Mouse (Mus musculus): ENCODE results near the gene C1qtnf7. TPM values are rescaled to one million over a fixed set of nuclear protein-coding genes. Genes with fewer than 3 reads are reported as not detected.

Gene C1qtnf7
- polyA plus RNA-seq, 1 experiment from 2014 or later, result 47.8 TPM

DNA sequence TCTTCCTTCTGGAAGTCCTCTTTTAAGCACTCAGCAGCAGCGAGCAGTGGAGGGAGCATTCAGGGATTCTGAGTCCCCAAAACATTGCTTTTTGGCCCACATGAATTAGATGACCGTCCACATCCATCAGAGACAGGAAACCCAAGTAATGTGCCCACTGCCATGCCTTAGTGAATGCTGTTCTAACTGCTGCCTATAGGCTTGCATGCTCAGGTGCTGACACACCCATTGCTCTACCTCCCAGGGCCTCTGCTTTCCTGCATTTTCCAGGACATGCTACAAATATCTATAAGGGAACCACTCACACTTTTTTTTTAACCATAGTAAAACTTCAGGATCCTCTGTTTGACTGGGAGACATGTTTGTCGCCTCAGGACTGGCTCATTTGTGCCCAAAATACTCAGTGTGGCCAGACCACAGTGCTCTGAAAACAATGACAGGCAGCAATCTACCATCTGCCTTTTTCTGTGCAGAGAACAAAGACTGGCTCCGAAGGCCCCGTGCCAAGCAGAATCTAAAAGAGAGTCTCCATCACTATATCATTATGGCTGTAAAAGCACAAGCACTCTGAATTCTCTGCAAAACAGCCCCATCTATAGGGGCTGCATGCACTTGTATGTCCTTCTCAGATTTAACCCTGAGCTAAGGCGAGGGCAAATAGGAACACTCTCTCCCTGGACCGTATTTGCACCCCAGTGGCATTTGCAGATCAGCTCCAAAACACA, 106.4 kb downstream of the C1qtnf7 start:
- peak; percentile 60 for ATAC-seq (ENCODE audit: low read depth)
- Histone ChIP-seq H3K27me3 (ENCODE audit: control insufficient read depth, insufficient read depth, low read depth, low read length) (no peaks in the 10 kb centered on the region), H3K9ac (ENCODE audit: low read length) (no peak overlapping the region), H3K36me3 (ENCODE audit: control insufficient read depth, insufficient read depth, low read length) (no peaks in the 10 kb centered on the region), H3K4me3 (ENCODE audit: low read length) (no peak overlapping the region), H3K9me3 (ENCODE audit: control insufficient read depth, low read length) (no peaks in the 10 kb centered on the region), H3K27ac (ENCODE audit: low read length) (no peak overlapping the region), H3K4me1 (replicated peaks; ENCODE audit: control insufficient read depth, insufficient read depth, low read length) (no peaks in the 10 kb centered on the region), H3K4me2 (ENCODE audit: low read depth, low read length) (no peak overlapping the region)
- 55% methylated on average over 7 of the region's 7 CpGs for WGBS

DNA sequence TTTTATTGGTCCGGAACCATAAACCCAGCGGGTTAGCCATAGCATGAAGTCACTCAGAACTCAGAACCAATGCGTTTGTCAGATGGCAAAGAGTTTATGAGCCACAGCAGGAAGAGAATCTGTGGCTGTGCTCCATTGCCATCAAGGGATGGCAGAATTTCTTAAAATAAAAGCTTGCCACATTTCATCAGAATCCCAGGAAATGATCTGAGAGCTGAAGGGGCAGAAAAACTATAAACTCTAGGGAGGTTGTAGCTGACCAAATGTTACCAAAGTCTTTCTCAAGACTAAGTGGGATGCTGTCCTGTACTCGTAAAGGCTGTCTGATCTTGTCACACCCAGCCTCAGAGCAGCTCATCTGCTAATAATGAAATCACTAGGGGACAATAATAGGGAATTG, 110.1 kb downstream of the C1qtnf7 start:
- Histone ChIP-seq H3K4me1 (replicated peaks; ENCODE audit: control insufficient read depth, insufficient read depth, low read length) (no peaks in the 10 kb centered on the region), H3K9me3 (ENCODE audit: control insufficient read depth, low read length) (no peaks in the 10 kb centered on the region), H3K27ac (ENCODE audit: low read length) (no peak overlapping the region), H3K4me3 (ENCODE audit: low read length) (no peak overlapping the region), H3K4me2 (ENCODE audit: low read depth, low read length) (no peak overlapping the region), H3K9ac (ENCODE audit: low read length) (no peak overlapping the region), H3K27me3 (ENCODE audit: control insufficient read depth, insufficient read depth, low read depth, low read length) (no peaks in the 10 kb centered on the region), H3K36me3 (ENCODE audit: control insufficient read depth, insufficient read depth, low read length) (no peaks in the 10 kb centered on the region)
- 85% methylated on average over 4 of the region's 4 CpGs for WGBS
- ATAC-seq (ENCODE audit: low read depth), result no peak

DNA sequence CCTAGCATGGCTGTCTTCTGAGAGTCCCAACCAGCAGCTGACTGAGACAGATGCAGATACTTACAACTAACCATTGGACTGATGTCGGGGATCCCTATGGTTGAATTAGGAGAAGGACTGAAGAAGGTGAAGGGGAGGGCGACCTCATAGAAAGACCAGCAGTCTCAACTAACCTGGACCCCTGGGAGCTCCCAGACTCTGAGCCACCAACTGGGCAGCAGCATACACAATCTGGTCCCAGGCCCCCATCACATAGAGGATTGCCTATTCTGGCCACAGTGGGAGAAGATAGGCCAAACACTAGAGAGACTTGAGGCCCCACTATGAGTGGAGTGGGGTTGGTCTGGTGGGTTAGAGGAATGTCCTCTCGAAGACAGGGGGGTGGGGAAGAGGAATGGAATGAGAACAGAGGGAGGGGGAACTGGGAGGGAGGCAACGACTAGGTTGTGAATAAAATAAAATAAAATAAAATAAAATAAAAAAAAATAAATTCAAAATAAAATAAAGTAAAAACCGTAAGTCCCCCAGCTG, 118.8 kb downstream of the C1qtnf7 start:
- no peak overlapping the region for H3K9ac ChIP-seq (ENCODE audit: low read length)
- no peaks in the 10 kb centered on the region for H3K27me3 ChIP-seq (ENCODE audit: control insufficient read depth, insufficient read depth, low read depth, low read length)
- WGBS, result 75% methylated on average over 5 of the region's 5 CpGs
- H3K4me1 ChIP-seq (replicated peaks; ENCODE audit: control insufficient read depth, insufficient read depth, low read length), result no peaks in the 10 kb centered on the region
- no peaks in the 10 kb centered on the region for H3K36me3 ChIP-seq (ENCODE audit: control insufficient read depth, insufficient read depth, low read length)
- no peak for ATAC-seq (ENCODE audit: low read depth)
- H3K4me3 ChIP-seq (ENCODE audit: low read length), result no peak overlapping the region
- H3K9me3 ChIP-seq (ENCODE audit: control insufficient read depth, low read length), result no peaks in the 10 kb centered on the region
- no peak overlapping the region for H3K27ac ChIP-seq (ENCODE audit: low read length)
- H3K4me2 ChIP-seq (ENCODE audit: low read depth, low read length), result no peak overlapping the region

DNA sequence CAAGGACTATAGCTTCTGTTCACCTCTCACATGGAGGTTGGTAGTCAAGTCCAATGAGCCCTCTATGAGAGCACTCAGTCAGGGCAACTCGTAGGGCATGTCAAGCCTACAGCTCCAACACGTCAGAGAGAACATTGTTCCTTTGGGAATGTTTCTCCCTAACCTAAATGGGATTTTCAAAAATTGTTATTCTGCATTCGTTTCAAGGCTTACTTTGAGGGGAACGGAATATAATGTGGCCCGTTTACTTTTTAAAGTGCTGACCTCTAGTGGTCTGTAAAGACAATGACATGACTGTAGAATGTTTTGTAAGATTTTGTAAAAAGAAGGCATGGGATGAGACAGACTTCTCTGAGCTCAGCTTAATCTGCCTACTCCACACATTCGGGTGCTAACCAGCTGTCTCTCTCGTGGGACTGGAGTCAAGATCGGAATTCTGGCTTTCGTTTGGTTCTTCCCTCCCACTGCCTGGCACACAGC, 119.3 kb downstream of the C1qtnf7 start:
- Histone ChIP-seq H3K9me3 (ENCODE audit: control insufficient read depth, low read length) (no peaks in the 10 kb centered on the region), H3K27me3 (ENCODE audit: control insufficient read depth, insufficient read depth, low read depth, low read length) (no peaks in the 10 kb centered on the region), H3K9ac (ENCODE audit: low read length) (no peak overlapping the region), H3K4me2 (ENCODE audit: low read depth, low read length) (no peak overlapping the region), H3K36me3 (ENCODE audit: control insufficient read depth, insufficient read depth, low read length) (no peaks in the 10 kb centered on the region), H3K4me3 (ENCODE audit: low read length) (no peak overlapping the region), H3K4me1 (replicated peaks; ENCODE audit: control insufficient read depth, insufficient read depth, low read length) (no peaks in the 10 kb centered on the region), H3K27ac (ENCODE audit: low read length) (no peak overlapping the region)
- ATAC-seq (ENCODE audit: low read depth), result peak; percentile 56
- 23% methylated on average over 9 of the region's 9 CpGs for WGBS

DNA sequence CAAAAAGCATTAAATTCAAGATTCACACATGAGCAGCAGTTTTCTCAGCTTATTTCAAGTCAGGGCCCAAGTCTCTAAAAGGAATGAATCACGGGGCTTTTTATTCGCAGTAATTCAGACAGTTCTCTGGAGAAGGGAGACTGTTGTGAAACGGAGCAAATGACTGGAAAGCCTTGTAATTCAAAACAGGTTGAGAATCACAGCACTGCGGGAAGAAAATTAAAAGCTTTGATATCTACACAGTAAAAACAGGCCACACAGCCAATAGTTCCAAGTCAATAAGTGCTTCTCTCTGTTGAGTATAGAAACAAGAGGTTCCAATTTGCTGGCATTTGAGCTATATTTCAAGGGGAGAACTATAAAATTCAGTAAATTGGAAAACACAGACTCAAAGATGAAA, 129.7 kb downstream of the C1qtnf7 start:
- Histone ChIP-seq H3K27me3 (ENCODE audit: control insufficient read depth, insufficient read depth, low read depth, low read length) (no peaks in the 10 kb centered on the region), H3K27ac (ENCODE audit: low read length) (no peak overlapping the region), H3K36me3 (ENCODE audit: control insufficient read depth, insufficient read depth, low read length) (no peaks in the 10 kb centered on the region), H3K4me2 (ENCODE audit: low read depth, low read length) (no peak overlapping the region), H3K4me1 (replicated peaks; ENCODE audit: control insufficient read depth, insufficient read depth, low read length) (peaks cover 4% of the 10 kb centered on the region; the same call in 1 of the 2 replicates), H3K4me3 (ENCODE audit: low read length) (no peak overlapping the region), H3K9me3 (ENCODE audit: control insufficient read depth, low read length) (no peaks in the 10 kb centered on the region), H3K9ac (ENCODE audit: low read length) (no peak overlapping the region)
- 66% methylated on average over 4 of the region's 4 CpGs for WGBS
- no peak for ATAC-seq (ENCODE audit: low read depth)

DNA sequence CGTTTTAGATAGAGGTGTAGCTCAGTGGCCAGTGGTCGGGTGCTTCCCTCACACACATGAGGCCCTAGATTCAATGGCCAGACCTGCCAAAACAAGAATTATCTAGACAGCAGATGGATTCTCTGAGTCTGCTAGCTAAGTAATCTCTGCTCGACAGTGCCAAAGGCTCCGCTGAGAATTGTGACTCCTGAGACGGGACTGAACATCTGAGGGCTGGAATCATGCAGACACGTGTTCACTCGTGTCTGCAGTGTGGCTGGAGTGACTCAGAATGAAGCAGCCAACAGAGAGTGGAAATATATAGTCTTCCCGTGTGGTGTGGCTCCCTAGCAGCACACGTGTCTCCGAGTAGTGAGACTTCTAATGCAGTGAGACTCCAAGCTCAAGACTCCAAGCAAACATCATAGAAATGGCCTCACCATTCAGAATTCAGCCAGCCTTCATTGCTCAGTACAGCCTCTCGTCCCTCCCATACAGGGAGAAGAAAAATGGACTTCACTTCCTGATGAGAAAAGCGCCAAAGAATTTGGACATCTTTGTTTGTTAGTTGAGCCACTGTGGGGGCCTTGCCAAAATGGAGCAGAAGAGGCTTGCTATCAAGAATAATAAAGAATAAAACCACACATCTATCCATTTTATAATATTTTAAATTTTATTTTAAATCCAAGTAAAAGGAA, 131.9 kb downstream of the C1qtnf7 start:
- H3K27ac ChIP-seq (ENCODE audit: low read length), result peak overlapping the region; percentile 38; the same call in 1 of the 2 replicates
- no peaks in the 10 kb centered on the region for H3K36me3 ChIP-seq (ENCODE audit: control insufficient read depth, insufficient read depth, low read length)
- 55% methylated on average over 12 of the region's 12 CpGs for WGBS
- no peak overlapping the region for H3K9ac ChIP-seq (ENCODE audit: low read length)
- H3K9me3 ChIP-seq (ENCODE audit: control insufficient read depth, low read length), result no peaks in the 10 kb centered on the region
- H3K4me3 ChIP-seq (ENCODE audit: low read length), result no peak overlapping the region
- ATAC-seq (ENCODE audit: low read depth), result peak; percentile 62
- peaks cover 4% of the 10 kb centered on the region; the same call in 1 of the 2 replicates for H3K4me1 ChIP-seq (replicated peaks; ENCODE audit: control insufficient read depth, insufficient read depth, low read length)
- H3K27me3 ChIP-seq (ENCODE audit: control insufficient read depth, insufficient read depth, low read depth, low read length), result no peaks in the 10 kb centered on the region
- no peak overlapping the region for H3K4me2 ChIP-seq (ENCODE audit: low read depth, low read length)

DNA sequence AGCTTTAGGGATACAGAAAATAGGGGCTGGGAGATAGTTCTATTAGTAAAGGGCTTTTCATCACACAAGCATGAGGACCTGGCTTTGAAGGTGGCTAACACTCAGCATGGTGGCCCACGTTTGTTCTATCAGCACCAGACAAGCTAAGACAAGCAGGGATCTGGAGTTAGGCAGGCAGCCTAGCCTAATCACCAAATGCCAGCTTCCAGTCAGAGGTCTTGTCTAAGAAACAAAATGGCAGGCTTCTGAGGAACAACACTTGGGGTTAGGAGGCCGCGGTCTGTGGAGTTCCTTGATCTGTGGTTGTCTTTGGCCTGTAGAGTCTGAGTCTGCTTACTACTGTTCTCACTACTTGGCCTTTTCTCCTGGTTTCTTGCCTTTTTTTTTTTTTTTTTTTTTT, 146.2 kb downstream of the C1qtnf7 start:
- ATAC-seq (ENCODE audit: low read depth), result no peak
- H3K36me3 ChIP-seq (ENCODE audit: control insufficient read depth, insufficient read depth, low read length), result no peaks in the 10 kb centered on the region
- no peak overlapping the region for H3K4me3 ChIP-seq (ENCODE audit: low read length)
- peaks cover 27% of the 10 kb centered on the region for H3K4me1 ChIP-seq (replicated peaks; ENCODE audit: control insufficient read depth, insufficient read depth, low read length)
- H3K27me3 ChIP-seq (ENCODE audit: control insufficient read depth, insufficient read depth, low read depth, low read length), result no peaks in the 10 kb centered on the region
- H3K9me3 ChIP-seq (ENCODE audit: control insufficient read depth, low read length), result no peaks in the 10 kb centered on the region
- peak overlapping the region; percentile 98 for H3K27ac ChIP-seq (ENCODE audit: low read length)
- H3K4me2 ChIP-seq (ENCODE audit: low read depth, low read length), result peak overlapping the region; percentile 62
- peak overlapping the region; percentile 69 for H3K9ac ChIP-seq (ENCODE audit: low read length)
- WGBS, result 86% methylated on average over 3 of the region's 3 CpGs

DNA sequence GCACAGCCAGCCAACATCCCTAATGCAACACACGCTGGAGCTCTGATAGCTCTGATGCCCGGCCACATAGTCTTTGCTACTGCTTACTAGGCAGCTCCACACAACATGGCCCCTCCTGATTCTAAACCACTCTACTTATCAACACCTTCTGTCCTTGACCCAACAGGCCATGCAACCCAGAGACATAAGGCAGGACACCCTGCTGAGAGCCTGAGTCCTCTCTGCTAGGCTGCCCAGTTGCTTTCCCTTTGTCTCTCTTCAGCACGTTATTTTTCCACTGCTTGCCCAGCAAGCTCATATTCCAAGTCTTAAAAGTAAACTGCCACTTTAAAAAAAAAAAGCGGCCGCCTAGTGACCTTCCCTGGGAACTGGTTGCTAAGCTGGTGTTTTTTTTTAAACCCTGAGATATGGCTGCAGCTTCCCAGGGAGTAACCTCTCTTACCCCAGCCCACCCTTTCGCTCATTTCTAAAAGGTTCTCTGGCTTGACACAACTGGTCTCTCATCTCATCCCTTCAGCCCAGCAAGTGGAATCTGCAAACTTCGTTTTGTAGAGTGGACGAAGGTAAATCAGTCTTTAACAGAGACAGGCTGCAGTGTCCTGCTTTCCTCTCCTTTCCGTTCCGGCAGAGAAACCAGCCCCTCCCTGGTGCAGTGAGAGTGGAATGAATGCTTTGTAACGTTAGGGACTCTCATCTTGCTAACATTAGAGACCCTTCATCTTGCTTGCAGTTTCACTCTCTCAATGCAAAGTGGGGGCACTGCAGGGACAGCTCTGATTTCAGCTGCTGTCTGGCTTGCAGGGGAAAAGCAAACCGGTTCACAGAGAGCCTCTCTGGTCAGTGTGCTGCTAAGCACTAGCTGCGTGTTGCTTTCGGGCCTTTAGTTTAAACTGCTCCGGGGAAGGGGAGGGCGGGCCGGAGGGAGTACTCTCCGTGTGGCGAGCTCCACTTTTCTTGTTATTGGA, 146.9 kb downstream of the C1qtnf7 start, which contains the start of gene Cc2d2a:
Cc2d2a (plus strand) TSS at position 350 of the 965 bp plus-strand sequence.
- peak within 1 kb of the TSS; percentile 69 for H3K9ac ChIP-seq (ENCODE audit: low read length)
- 2% methylated on average over 19 of the region's 19 CpGs for WGBS

More for the DNA sequence above, 146.9 kb downstream of the C1qtnf7 start, which contains the start of gene Cc2d2a:
- Histone ChIP-seq H3K4me1 (replicated peaks; ENCODE audit: control insufficient read depth, insufficient read depth, low read length) (peaks cover 27% of the 10 kb centered on the region), H3K36me3 (ENCODE audit: control insufficient read depth, insufficient read depth, low read length) (no peaks in the 10 kb centered on the region), H3K4me3 (ENCODE audit: low read length) (peak within 1 kb of the TSS; percentile 55), H3K9me3 (ENCODE audit: control insufficient read depth, low read length) (no peaks in the 10 kb centered on the region), H3K4me2 (ENCODE audit: low read depth, low read length) (peak within 1 kb of the TSS; percentile 62), H3K27me3 (ENCODE audit: control insufficient read depth, insufficient read depth, low read depth, low read length) (no peaks in the 10 kb centered on the region), H3K27ac (ENCODE audit: low read length) (peak within 1 kb of the TSS; percentile 98)
- ATAC-seq (ENCODE audit: low read depth), result peak; percentile 89
